Mouse (Mus musculus) hindbrain, embryonic 14.5 days (tissue): ENCODE measurements around the gene Ralgps2. TPM values are rescaled to one million over a fixed set of nuclear protein-coding genes. Genes with fewer than 3 reads are reported as not detected.

Experiments used
- ATAC-seq: fragments of 200-750 bp; cut with Nextera tagmentation; 2 replicates; pipeline ENCODE4 v1.8.0; 2017; ENCODE audit warnings: moderate number of reproducible peaks, mild to moderate bottlenecking, moderate TSS enrichment, moderate library complexity; ENCODE audit not compliant: low FRiP score
- DNase-seq: peaks from one replicate; pipeline ENCODE4 v3.0.0-alpha.2; 2015; ENCODE audit warnings: low spot score
- H3K27ac ChIP-seq: fragments of 300-500 bp; sonication (generic); 2 replicates; pipeline ENCODE4 v1.5.1; 2014; ENCODE audit warnings: mild to moderate bottlenecking, moderate library complexity
- H3K27me3 ChIP-seq: fragments of 300-500 bp; sonication (generic); 2 replicates; pipeline ENCODE4 v1.6.1; 2014; ENCODE audit warnings: mild to moderate bottlenecking, low read length, mixed read lengths; ENCODE audit not compliant: control insufficient read depth, insufficient read depth
- H3K36me3 ChIP-seq: fragments of 300-500 bp; sonication (generic); replicated peaks from 2 replicates; pipeline ENCODE4 v1.6.1; 2014; ENCODE audit not compliant: control insufficient read depth, insufficient read depth
- H3K4me1 ChIP-seq: fragments of 300-500 bp; sonication (generic); replicated peaks from 2 replicates; pipeline ENCODE4 v1.6.1; 2014; ENCODE audit warnings: antibody characterized with exemption, low read length, mixed read lengths; ENCODE audit not compliant: control insufficient read depth, insufficient read depth
- H3K4me2 ChIP-seq: fragments of 300-500 bp; sonication (generic); replicated peaks from 2 replicates; pipeline ENCODE4 v1.6.1; 2014; ENCODE audit warnings: mild to moderate bottlenecking, moderate library complexity
- H3K4me3 ChIP-seq: fragments of 300-500 bp; sonication (generic); replicated peaks from 2 replicates; pipeline ENCODE4 v1.5.1; 2014; ENCODE audit warnings: mild to moderate bottlenecking, low read length
- H3K9ac ChIP-seq: fragments of 300-500 bp; sonication (generic); 2 replicates; pipeline ENCODE4 v1.6.1; 2014
- H3K9me3 ChIP-seq: fragments of 300-500 bp; sonication (generic); 2 replicates; pipeline ENCODE4 v1.6.1; 2016; ENCODE audit warnings: low read length; ENCODE audit not compliant: control insufficient read depth
- WGBS: fragments of 180-500 bp; shearing (Covaris S2); extraction: QIAGEN DNeasy Blood & Tissue Kit; methylation state at CpG from one replicate; pipeline ENCODE4 v1.1.7; 2014; 5-methylcytosine and 5-hydroxymethylcytosine counted together
- polyA plus RNA-seq: library from polyadenylated mRNA; unstranded; fragments of >200 nt; fragmentation: Nextera tagmentation; extraction: Ambion mirVana; gene quantifications from 2 replicates; pipeline ENCODE4 v1.2.1, GENCODE M21; 2014

Gene Ralgps2
- polyA plus RNA-seq, 1 experiment from 2014 or later, result 89.5 TPM

GRCm38 (mm10) chr1:156786074-156786473 lies 153.4 kb downstream of the Ralgps2 start:
- no peak overlapping the region for H3K4me3 ChIP-seq
- H3K9ac ChIP-seq, result no peak overlapping the region
- ATAC-seq (no peak), DNase-seq (no peak)
- no peak overlapping the region for H3K27ac ChIP-seq
- H3K4me2 ChIP-seq, result no peak overlapping the region
- peaks cover 19% of the 10 kb centered on the region for H3K4me1 ChIP-seq
- no peaks in the 10 kb centered on the region for H3K9me3 ChIP-seq
- WGBS, result 86% methylated on average over 2 of the region's 2 CpGs
- no peaks in the 10 kb centered on the region for H3K36me3 ChIP-seq
- no peaks in the 10 kb centered on the region for H3K27me3 ChIP-seq

GRCm38 (mm10) chr1:156784974-156785373 lies 154.5 kb downstream of the Ralgps2 start:
- H3K36me3 ChIP-seq, result no peaks in the 10 kb centered on the region
- H3K4me1 ChIP-seq, result peaks cover 21% of the 10 kb centered on the region
- DNase-seq, result no peak
- H3K27ac ChIP-seq, result no peak overlapping the region
- H3K27me3 ChIP-seq, result no peaks in the 10 kb centered on the region
- WGBS, result 82% methylated on average over 10 of the region's 10 CpGs
- H3K4me3 ChIP-seq, result no peak overlapping the region
- no peaks in the 10 kb centered on the region for H3K9me3 ChIP-seq
- no peak for ATAC-seq
- H3K4me2 ChIP-seq, result no peak overlapping the region
- no peak overlapping the region for H3K9ac ChIP-seq

- ATAC-seq (no peak), DNase-seq (no peak)
- H3K27me3 ChIP-seq, result no peaks in the 10 kb centered on the region
- H3K9me3 ChIP-seq, result no peaks in the 10 kb centered on the region
- WGBS, result 41% methylated on average over 5 of the region's 5 CpGs
- H3K4me3 ChIP-seq, result no peak overlapping the region
- no peak overlapping the region for H3K9ac ChIP-seq
- H3K4me2 ChIP-seq, result no peak overlapping the region
- peaks cover 21% of the 10 kb centered on the region for H3K4me1 ChIP-seq
- H3K27ac ChIP-seq, result no peak overlapping the region
- H3K36me3 ChIP-seq, result no peaks in the 10 kb centered on the region
These were observed 155.3 kb downstream of the Ralgps2 start for GRCm38 (mm10) chr1:156784116-156784515.

- H3K27ac ChIP-seq, result peak overlapping the region; percentile 55; the same call in 1 of the 2 replicates
- no peaks in the 10 kb centered on the region for H3K9me3 ChIP-seq
- no peaks in the 10 kb centered on the region for H3K36me3 ChIP-seq
- DNase-seq (no peak), ATAC-seq (0 out of 2 replicates have a peak, but pooled peaks have one; percentile 47)
- no peak overlapping the region for H3K9ac ChIP-seq
- H3K4me2 ChIP-seq, result no peak overlapping the region
- H3K4me1 ChIP-seq, result peaks cover 17% of the 10 kb centered on the region
- WGBS, result 20% methylated on average over 14 of the region's 14 CpGs
- H3K4me3 ChIP-seq, result no peak overlapping the region
- H3K27me3 ChIP-seq, result no peaks in the 10 kb centered on the region
These were observed 157.2 kb downstream of the Ralgps2 start for GRCm38 (mm10) chr1:156781971-156782850.

GRCm38 (mm10) chr1:156781076-156781741 lies 158.2 kb downstream of the Ralgps2 start:
- Histone ChIP-seq H3K36me3 (no peaks in the 10 kb centered on the region), H3K4me2 (no peak overlapping the region), H3K27me3 (no peaks in the 10 kb centered on the region), H3K27ac (peak overlapping the region; percentile 55), H3K9ac (no peak overlapping the region), H3K4me3 (no peak overlapping the region), H3K4me1 (peaks cover 16% of the 10 kb centered on the region), H3K9me3 (no peaks in the 10 kb centered on the region)
- DNase-seq (peak; percentile 65), ATAC-seq (peak; percentile 54)
- 7% methylated on average over 12 of the region's 12 CpGs for WGBS

- Histone ChIP-seq H3K27me3 (no peaks in the 10 kb centered on the region), H3K9me3 (no peaks in the 10 kb centered on the region), H3K4me1 (peaks cover 16% of the 10 kb centered on the region), H3K4me3 (no peak overlapping the region), H3K36me3 (no peaks in the 10 kb centered on the region), H3K9ac (no peak overlapping the region), H3K27ac (peak overlapping the region; percentile 55), H3K4me2 (no peak overlapping the region)
- 51% methylated on average over 16 of the region's 16 CpGs for whole genome bisulfite sequencing
- no peak for DNase-seq
- ATAC-seq, result peak; percentile 32; the same call in 1 of the 2 replicates
These were observed 159.0 kb downstream of the Ralgps2 start for GRCm38 (mm10) chr1:156780234-156781005.

- no peak overlapping the region for H3K4me3 ChIP-seq
- H3K9ac ChIP-seq, result no peak overlapping the region
- no peaks in the 10 kb centered on the region for H3K27me3 ChIP-seq
- ATAC-seq, result no peak
- H3K27ac ChIP-seq, result no peak overlapping the region
- WGBS, result 30% methylated on average over 4 of the region's 4 CpGs
- DNase-seq, result no peak
- H3K9me3 ChIP-seq, result no peaks in the 10 kb centered on the region
- peaks cover 16% of the 10 kb centered on the region for H3K4me1 ChIP-seq
- H3K4me2 ChIP-seq, result no peak overlapping the region
- H3K36me3 ChIP-seq, result no peaks in the 10 kb centered on the region
These were observed 159.8 kb downstream of the Ralgps2 start for GRCm38 (mm10) chr1:156779595-156779994.

- Histone ChIP-seq H3K4me3 (no peak overlapping the region), H3K27ac (no peak overlapping the region), H3K4me1 (peaks cover 16% of the 10 kb centered on the region), H3K36me3 (no peaks in the 10 kb centered on the region), H3K27me3 (no peaks in the 10 kb centered on the region), H3K9ac (no peak overlapping the region), H3K9me3 (no peaks in the 10 kb centered on the region), H3K4me2 (no peak overlapping the region)
- DNase-seq, result no peak
- 25% methylated on average over 6 of the region's 6 CpGs for WGBS
- ATAC-seq, result no peak
These were observed 160.4 kb downstream of the Ralgps2 start for GRCm38 (mm10) chr1:156778977-156779376.

GRCm38 (mm10) chr1:156777896-156778295 lies 161.5 kb downstream of the Ralgps2 start:
- peaks cover 16% of the 10 kb centered on the region for H3K4me1 ChIP-seq
- H3K9me3 ChIP-seq, result no peaks in the 10 kb centered on the region
- no peaks in the 10 kb centered on the region for H3K36me3 ChIP-seq
- H3K4me3 ChIP-seq, result no peak overlapping the region
- WGBS, result 82% methylated on average over 4 of the region's 4 CpGs
- H3K9ac ChIP-seq, result no peak overlapping the region
- no peak overlapping the region for H3K27ac ChIP-seq
- ATAC-seq (no peak), DNase-seq (no peak)
- no peak overlapping the region for H3K4me2 ChIP-seq
- no peaks in the 10 kb centered on the region for H3K27me3 ChIP-seq
